Mouse (Mus musculus): Measurements from ENCODE around the gene Wdr77. TPM values are rescaled to one million over a fixed set of nuclear protein-coding genes. Genes with fewer than 3 reads are reported as not detected.
"Not testable (repeated sequence)": the region's sequence is repeated elsewhere in the genome, so short reads cannot be mapped to it uniquely, and the experiment has no call there.

The Wdr77 gene
- total RNA-seq, 1 experiment from 2014 or later = 40.0 TPM

DNA sequence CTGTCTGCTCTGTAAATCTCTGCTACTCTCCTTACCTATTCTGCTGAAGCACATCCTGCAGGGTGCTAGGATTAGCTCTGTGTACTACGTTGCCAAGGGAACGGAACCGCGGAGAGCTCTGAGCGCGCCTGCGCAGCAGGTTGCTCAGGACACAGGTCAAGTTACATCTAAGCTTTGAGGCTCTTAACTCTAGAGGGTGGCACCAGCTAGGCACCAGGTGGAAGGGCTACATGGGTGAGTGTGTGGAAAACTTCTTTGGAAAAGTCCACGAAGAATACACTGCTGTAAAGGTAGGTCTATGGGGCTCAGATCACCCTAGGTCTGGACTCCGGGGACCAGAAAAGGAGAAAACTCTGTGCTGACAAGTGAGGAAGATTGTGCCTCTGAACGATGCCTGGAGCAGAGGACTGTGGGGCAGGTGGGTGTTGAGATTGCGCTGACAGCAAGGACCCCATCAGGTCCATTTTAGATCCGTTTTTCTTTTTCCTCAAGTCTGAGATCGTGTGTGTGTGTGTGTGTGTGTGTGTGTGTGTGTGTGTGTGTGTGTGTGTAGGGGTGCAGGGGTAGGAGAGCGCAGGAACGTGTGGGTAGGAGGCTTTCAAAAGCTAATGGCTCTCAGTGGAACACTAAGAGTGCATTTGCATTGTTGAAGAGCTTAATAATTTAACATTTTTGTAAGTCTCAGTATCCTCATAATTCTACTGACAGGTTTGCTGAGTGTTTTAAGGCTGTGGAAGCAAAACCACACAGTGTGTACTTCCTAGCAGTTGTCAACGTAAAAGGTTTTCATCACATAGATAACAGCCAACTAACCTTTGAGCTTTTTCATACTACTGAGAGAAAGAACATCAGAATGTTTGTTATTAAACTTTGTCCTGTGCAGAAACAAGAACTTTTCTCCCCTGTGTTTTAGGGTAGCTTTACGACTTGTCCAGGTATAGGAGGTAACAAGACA is 42.5 kb downstream of the Wdr77 start:
- ATAC-seq (replicated peaks in 1 of 2; ENCODE audit: insufficient read depth in 1 of 2, low FRiP score in 2 of 2, low TSS enrichment in 1 of 2, low read depth in 1 of 2, poor library complexity in 2 of 2, severe bottlenecking in 2 of 2) = peak; percentile 95 to 97

DNA sequence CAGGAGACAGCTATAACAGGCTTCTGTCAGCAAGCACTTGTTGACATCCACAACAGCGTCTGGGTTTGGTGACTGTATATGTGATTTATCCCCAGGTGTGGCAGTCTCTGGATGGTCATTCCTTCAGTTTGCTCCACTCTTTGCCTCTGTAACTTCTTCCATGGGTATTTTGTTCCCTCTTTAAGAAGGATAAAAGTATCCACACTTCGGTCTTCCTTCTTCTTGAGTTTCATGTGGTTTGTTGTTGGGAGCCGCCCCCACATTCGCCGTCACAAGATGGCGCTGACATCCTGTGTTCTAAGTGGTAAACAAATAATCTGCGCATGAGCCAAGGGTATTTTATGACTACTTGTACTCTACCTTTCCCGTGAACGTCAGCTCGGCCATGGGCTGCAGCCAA is 44.2 kb downstream of the Wdr77 start:
- ATAC-seq (replicated peaks in 1 of 2; ENCODE audit: insufficient read depth in 1 of 2, low FRiP score in 2 of 2, low TSS enrichment in 1 of 2, low read depth in 1 of 2, poor library complexity in 2 of 2, severe bottlenecking in 2 of 2) = not testable (repeated sequence)

DNA sequence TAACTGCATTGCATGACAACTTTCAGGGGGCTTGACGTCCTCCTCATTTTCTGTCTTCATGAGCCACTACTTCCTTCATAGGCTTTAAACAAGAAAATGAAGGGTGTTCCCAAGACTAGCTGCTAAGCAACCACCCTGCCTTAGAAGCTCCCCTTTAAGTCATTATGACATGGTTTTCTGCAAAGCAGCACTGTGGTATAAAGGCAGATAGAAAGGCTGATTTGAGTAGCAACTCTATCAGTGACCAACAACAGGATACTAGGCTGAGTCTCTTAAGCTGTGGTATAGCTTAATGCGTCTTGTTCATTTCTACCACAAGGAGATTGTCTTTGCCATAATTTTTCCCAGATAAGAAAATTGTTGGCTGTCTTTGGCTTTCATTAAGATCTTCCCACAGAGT is 55.4 kb downstream of the Wdr77 start, which contains the start of gene Pifo:
Gene Pifo (minus strand): TSS at position 101 of the 400 bp plus-strand sequence.
- no peak for ATAC-seq (replicated peaks in 1 of 2; ENCODE audit: insufficient read depth in 1 of 2, low FRiP score in 2 of 2, low TSS enrichment in 1 of 2, low read depth in 1 of 2, poor library complexity in 2 of 2, severe bottlenecking in 2 of 2)

Other genes starting within 250 kb of the Wdr77 start
- gene Rap1a, start 158.0 kb upstream of the Wdr77 start, total RNA-seq (2017) = 130 and 153 TPM in 2 replicates
- 0.38 TPM in 1 of 2 replicates, not detected in the other for gene Adora3, start 88.5 kb upstream of the Wdr77 start, total RNA-seq (2017)
- 1.8 TPM in 1 of 2 replicates, not detected in the other for gene Tmigd3, start 88.5 kb upstream of the Wdr77 start, total RNA-seq (2017)
- gene I830077J02Rik, start 26.7 kb upstream of the Wdr77 start, total RNA-seq (2017) = 3.9 and 7.4 TPM in 2 replicates
- gene Atp5f1, start 730 bp downstream of the Wdr77 start, total RNA-seq (2017) = 347 and 404 TPM in 2 replicates
- gene Ovgp1, start 14.3 kb downstream of the Wdr77 start, total RNA-seq (2017) = 0.55 and 3.2 TPM in 2 replicates
- gene Pifo, start 55.3 kb downstream of the Wdr77 start, total RNA-seq (2017) = not detected in 2 replicates
- 2.5 and 5.3 TPM in 2 replicates for gene Chil5, start 73.4 kb downstream of the Wdr77 start, total RNA-seq (2017)
- gene Chia1, start 153.9 kb downstream of the Wdr77 start, total RNA-seq (2017) = 0.69 TPM in 1 of 2 replicates, not detected in the other
- 106 and 442 TPM in 2 replicates for gene Chil3, start 208.2 kb downstream of the Wdr77 start, total RNA-seq (2017)